Mouse (Mus musculus): ENCODE data around the gene Clstn2.

DNA sequence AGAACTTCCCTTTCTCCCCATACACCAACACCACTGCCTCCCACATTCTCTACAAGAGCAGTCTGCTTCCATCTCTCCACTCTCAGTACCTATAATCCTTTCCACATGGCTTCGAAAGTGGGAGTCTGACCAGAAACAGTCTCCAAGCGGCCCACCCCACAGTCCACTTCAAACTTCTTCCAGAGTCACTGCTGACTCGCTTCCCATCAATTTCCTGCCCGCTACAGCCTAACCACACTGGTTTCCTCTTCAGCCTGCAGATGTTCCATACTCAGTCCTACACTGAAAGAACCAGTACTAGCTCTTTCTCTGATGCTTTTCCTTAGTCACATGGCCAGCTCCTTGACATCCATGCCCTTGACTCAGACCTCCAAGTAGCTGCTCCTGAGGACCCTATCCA lies 215.9 kb downstream of the Clstn2 start:
- TF ChIP-seq CTCF (conservative IDR thresholded peaks at IDR 0.05; ENCODE audit: insufficient read depth, insufficient read length, low read depth, low read length) (no peak), POLR2A (IDR thresholded peaks at IDR 0.05; ENCODE audit: low read depth, low read length) (no peak)
